Mouse (Mus musculus) neutrophil, adult 5-6 weeks (primary cell): Measurements from ENCODE around the gene Smr3a. TPM values are rescaled to one million over a fixed set of nuclear protein-coding genes. Genes with fewer than 3 reads are reported as not detected.

Experiments used
- ATAC-seq: fragments of 151-379, 151-347 bp; 2 replicates; pipeline ENCODE4 v1.8.0; 2017; ENCODE audit warnings: mild to moderate bottlenecking, moderate TSS enrichment; ENCODE audit not compliant: insufficient number of reproducible peaks, poor library complexity, low FRiP score, severe bottlenecking; ENCODE audit errors: extremely low read depth
- total RNA-seq: library from RNA; stranded (forward); fragments of 200-1000 nt; gene quantifications from 2 replicates; pipeline ENCODE4 v1.2.3, GENCODE M21; 2017

The Smr3a gene
- not detected in 2 replicates for total RNA-seq

DNA sequence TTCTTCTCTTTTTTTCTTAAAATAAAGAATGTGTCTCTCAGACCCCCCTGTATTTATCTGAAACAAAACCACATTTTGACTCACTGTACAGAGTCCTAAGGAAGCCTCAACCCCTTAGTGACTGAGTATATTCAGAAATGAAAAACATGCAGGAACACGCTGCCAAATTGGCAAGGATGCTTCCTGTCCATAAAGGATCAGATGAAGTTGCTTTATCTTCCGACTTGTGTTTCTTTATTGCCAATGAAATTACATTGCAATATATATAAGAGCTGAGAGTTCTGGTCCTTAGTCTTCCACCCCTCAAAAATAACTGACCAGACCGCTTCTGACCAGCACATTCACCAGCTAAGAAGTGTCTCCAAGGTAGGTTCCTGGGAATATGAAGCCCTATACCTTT, at the start of gene Smr3a:
Smr3a (plus strand) TSS at position 301 of the 400 bp plus-strand sequence.
- ATAC-seq, result no peak

DNA sequence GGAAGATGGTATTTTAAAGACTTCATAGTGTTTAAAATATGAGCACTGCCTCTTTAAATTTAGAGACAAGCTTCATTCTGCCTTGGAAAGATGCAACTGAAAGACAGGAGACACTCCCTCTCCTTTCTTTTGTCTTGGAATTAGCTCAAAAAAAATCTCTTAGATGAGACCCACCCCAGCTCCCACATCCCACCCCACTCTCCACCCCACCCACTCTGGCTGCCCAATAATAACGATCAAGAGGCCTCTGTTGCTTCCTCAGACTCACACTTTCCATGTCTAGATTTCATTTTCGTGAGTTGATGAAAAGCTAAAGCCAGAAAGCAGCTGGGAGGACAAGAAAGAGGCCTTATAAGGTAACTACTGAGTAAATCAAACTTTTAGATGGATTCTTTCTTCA, 33.1 kb upstream of the Smr3a start, which contains the start of the genes 2310003L06Rik and Gm28434:
2310003L06Rik (plus strand) TSS at position 259 of the 400 bp plus-strand sequence.
Gm28434 (plus strand) TSS at position 317 of the 400 bp plus-strand sequence.
- ATAC-seq, result no peak

DNA sequence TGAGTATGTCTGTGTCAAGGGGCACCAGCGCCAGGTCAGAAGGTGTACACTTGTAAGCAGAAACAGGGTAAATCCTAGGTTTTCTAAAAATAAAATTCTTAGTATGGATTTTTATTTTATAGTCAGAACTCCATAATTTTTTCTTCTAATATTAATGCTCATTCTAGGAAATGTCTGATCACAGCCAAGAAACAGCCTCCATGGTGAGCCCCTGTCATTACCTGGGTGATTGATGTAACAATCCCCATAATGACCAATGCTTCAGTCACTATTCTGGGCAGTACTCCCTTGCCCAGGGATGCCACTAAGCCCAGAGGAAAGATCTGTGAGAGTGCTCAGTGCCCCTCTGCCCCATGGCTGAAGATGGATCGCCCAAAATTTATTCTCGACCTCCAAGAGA, 23.2 kb upstream of the Smr3a start, which contains the start of gene Cabs1:
Cabs1 (plus strand) TSS at position 301 of the 400 bp plus-strand sequence.
- ATAC-seq, result no peak

DNA sequence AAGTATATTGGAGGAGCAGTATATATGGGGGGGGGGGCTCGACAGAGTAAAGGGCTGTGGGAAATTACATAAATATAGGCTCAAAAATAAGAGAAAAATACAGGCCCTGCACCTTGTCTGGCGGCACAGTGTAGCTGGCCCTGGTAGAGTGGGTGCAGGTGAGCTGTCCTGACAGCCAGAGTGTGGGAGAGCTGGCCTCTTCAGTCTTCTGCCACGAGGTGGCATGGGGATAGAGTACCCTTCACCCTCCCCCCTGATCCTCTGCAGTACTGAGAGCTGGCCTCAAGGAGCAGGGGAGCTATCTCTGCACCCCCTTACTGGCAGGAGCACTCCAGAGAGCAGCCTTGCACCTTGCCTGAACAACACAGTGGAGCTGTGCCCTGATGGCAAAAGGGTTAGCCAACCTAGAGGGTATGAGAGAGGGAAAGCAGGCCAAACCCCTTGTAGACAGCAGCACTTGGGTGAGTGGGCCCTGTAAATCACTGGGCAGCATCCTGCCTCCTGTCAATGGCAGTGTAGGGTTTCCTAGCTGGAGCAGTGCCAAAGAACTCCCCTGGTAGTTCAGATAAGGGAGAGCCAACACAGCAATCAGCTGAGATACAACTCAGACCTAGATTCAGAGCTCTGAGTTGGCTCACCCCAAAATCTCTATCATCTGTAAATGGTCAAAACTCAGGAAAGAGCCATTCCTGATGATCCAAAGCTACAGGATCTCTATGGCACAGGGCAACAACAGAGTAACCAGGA, 19.7 kb upstream of the Smr3a start:
- ATAC-seq, result no peak

DNA sequence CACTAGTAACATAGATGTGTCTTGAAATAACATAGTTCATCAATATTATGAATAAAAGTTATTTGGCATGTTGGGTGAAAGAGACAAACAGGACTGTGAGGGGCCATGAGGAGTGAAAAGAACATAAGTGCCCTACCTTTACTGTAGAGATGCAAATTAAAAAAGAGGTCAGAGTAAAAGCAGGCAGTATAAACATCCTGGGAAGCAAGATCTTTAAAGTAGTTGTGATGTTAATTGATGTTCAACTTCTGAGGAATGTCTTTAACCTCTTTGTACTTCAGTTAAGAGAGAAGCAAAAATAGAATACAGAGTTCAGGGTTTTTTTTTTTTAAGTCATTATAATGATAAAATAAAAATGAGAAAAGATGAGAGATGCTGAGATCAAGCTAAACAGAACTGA, 2.9 kb downstream of the Smr3a start:
- ATAC-seq, result no peak

Other genes with a start within 250 kb of the Smr3a start
- not detected in 2 replicates for gene Csn1s2a, start 228.0 kb upstream of the Smr3a start, total RNA-seq
- 0.25 and 0.35 TPM in 2 replicates for gene Csn1s2b, start 194.5 kb upstream of the Smr3a start, total RNA-seq
- not detected in 2 replicates for gene Prr27, start 176.9 kb upstream of the Smr3a start, total RNA-seq
- gene Odam, start 117.5 kb upstream of the Smr3a start, total RNA-seq, result not detected in 2 replicates
- gene Csn3, start 77.0 kb upstream of the Smr3a start, total RNA-seq, result not detected in 2 replicates
- gene 2310003L06Rik, start 33.1 kb upstream of the Smr3a start, total RNA-seq, result not detected in 2 replicates
- not detected in 2 replicates for gene Gm28434, start 33.0 kb upstream of the Smr3a start, total RNA-seq
- gene Cabs1, start 23.1 kb upstream of the Smr3a start, total RNA-seq, result not detected in 2 replicates
- gene Smr2, start 84.0 kb downstream of the Smr3a start, total RNA-seq, result not detected in 2 replicates
- not detected in 2 replicates for gene Gm11116, start 109.0 kb downstream of the Smr3a start, total RNA-seq
- gene Gm11115, start 151.6 kb downstream of the Smr3a start, total RNA-seq, result not detected in 2 replicates